Mouse (Mus musculus): ENCODE measurements around the gene Frat2.
A peak's percentile ranks its signal among the peaks of the same experiment; 100 is the strongest.
"Not testable (repeated sequence)": the region's sequence is repeated elsewhere in the genome, so short reads cannot be mapped to it uniquely, and the experiment has no call there.

Gene Frat2

GRCm38 (mm10) chr19:41847992-41848851, at the start of gene Frat2:
Frat2 (minus strand) TSS chr19:41848132.
- DNase-seq, result peak; percentile 87

- DNase-seq, result no peak
Observed at GRCm38 (mm10) chr19:41896319-41896711, 48.4 kb upstream of the Frat2 start.

- DNase-seq, result peak; percentile 92
Observed at GRCm38 (mm10) chr19:41895460-41896318, 47.8 kb upstream of the Frat2 start, which contains the start of gene Rrp12. Rrp12 (minus strand) TSS chr19:41896173.

- DNase-seq, result no peak
Observed at GRCm38 (mm10) chr19:41894959-41895358, 47.0 kb upstream of the Frat2 start.

- no peak for DNase-seq
Observed at GRCm38 (mm10) chr19:41888191-41888590, 40.3 kb upstream of the Frat2 start.

- DNase-seq, result no peak
Observed at GRCm38 (mm10) chr19:41883882-41884281, 36.0 kb upstream of the Frat2 start.

GRCm38 (mm10) chr19:41881842-41882241, 33.9 kb upstream of the Frat2 start:
- no peak for DNase-seq

- no peak for DNase-seq
Observed at GRCm38 (mm10) chr19:41874356-41874755, 26.4 kb upstream of the Frat2 start.

GRCm38 (mm10) chr19:41872285-41872684, 24.4 kb upstream of the Frat2 start:
- DNase-seq, result no peak

GRCm38 (mm10) chr19:41869946-41870345, 22.0 kb upstream of the Frat2 start:
- peak; percentile 23 for DNase-seq

GRCm38 (mm10) chr19:41869296-41869695, 21.4 kb upstream of the Frat2 start:
- DNase-seq, result no peak

GRCm38 (mm10) chr19:41866707-41867106, 18.8 kb upstream of the Frat2 start:
- no peak for DNase-seq

- no peak for DNase-seq
Observed at GRCm38 (mm10) chr19:41857816-41858310, 9.9 kb upstream of the Frat2 start.

GRCm38 (mm10) chr19:41857086-41857762, 9.3 kb upstream of the Frat2 start:
- DNase-seq, result no peak

- DNase-seq, result no peak
Observed at GRCm38 (mm10) chr19:41852423-41852822, 4.5 kb upstream of the Frat2 start.

GRCm38 (mm10) chr19:41850719-41851543, 3.0 kb upstream of the Frat2 start:
- DNase-seq, result no peak

GRCm38 (mm10) chr19:41850021-41850718, 2.2 kb upstream of the Frat2 start:
- no peak for DNase-seq

- not testable (repeated sequence) for DNase-seq
Observed at GRCm38 (mm10) chr19:41847614-41847991, 329 bp downstream of the Frat2 start.

GRCm38 (mm10) chr19:41847091-41847581, 796 bp downstream of the Frat2 start:
- no peak for DNase-seq

- DNase-seq, result no peak
Observed at GRCm38 (mm10) chr19:41846366-41847090, 1.4 kb downstream of the Frat2 start.

Data from cerebellum, adult 9-10 months (tissue).